Mouse (Mus musculus) heart, postnatal 14 days (tissue): ENCODE results near the gene Olfr304. TPM values are rescaled to one million over a fixed set of nuclear protein-coding genes. Genes with fewer than 3 reads are reported as not detected.
"Not testable (repeated sequence)": the region's sequence is repeated elsewhere in the genome, so short reads cannot be mapped to it uniquely, and the experiment has no call there.

Source experiments
- DNase-seq, 2 experiments: peaks; one replicate each; pipeline ENCODE4 v3.0.0; 2021 to 2022
- intact Hi-C: fragments of 180-260 bp; cut with DNase I; formaldehyde crosslinking; loops from one replicate; pipeline ENCODE4 v1.15.1; 2025
- long read RNA-seq, 2 experiments: library from polyadenylated mRNA; stranded (forward); transcript quantifications; one replicate each; pipeline ENCODE4 v2.0.0; 2021
- total RNA-seq, 2 experiments: library from RNA; stranded (reverse); gene quantifications; 2 replicates each; pipeline ENCODE4 v1.2.3; 2021

Gene Olfr304
- total RNA-seq = not detected
- long read RNA-seq, experiment 1 = 0 reads
- long read RNA-seq, experiment 2 = 0 reads

DNA sequence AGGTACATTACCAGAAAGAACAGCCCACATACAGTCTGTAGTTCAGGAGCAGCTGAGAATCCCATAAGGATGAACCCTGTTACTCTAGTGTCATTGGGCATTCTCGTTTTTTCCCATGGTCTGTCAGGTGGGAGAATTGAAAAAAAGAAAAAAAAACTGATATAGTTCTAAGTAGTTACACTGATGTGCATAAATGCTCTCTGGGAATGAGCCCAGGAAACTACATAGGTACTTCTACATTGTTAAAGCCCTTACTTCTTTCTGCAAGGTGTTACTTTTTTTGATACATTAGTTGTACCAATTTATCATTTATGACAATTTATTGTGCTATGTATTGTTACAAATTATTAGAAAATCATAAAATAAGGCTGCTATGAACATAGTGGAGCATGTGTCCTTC is at the start of gene Olfr304:
TSS of gene Olfr304 (minus strand) at position 101 of the 400 bp plus-strand sequence.
- no peak for DNase-seq
- intact Hi-C loops = no loop called here

GRCm38 (mm10) chr7:86403546-86403945 is 17.1 kb upstream of the Olfr304 start, which contains the start of gene Olfr301:
TSS of gene Olfr301 (plus strand) at chr7:86403846.
- intact Hi-C loops = no loop called here
- DNase-seq = no peak

GRCm38 (mm10) chr7:86397689-86398088 is 11.2 kb upstream of the Olfr304 start, which contains the start of gene Olfr303:
TSS of gene Olfr303 (minus strand) at chr7:86397789.
- DNase-seq = no peak
- intact Hi-C loops = no loop called here

- intact Hi-C loops = no loop called here
- no peak for DNase-seq
Measured at GRCm38 (mm10) chr7:86385769-86386168, 689 bp downstream of the Olfr304 start.

DNA sequence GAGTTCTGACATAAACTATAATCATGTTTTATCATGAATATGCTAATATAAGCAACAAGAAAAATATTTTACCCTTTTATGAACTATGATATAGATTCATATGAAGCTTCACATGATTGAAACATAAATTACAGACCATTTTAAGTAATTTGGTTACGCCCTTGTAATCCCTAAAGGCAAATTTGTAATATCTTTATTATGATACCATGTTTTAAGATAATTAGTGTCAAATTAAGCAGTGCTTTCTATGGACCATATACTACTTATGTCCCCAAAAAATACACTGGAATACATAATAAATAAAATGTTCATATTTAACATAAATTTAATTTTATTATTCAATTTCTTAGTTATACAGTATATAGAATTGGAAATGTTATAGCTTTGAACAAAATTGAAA is 19.6 kb downstream of the Olfr304 start, which contains the start of gene Olfr305:
TSS of gene Olfr305 (minus strand) at position 101 of the 400 bp plus-strand sequence.
- intact Hi-C loops = no loop called here
- no peak for DNase-seq

DNA sequence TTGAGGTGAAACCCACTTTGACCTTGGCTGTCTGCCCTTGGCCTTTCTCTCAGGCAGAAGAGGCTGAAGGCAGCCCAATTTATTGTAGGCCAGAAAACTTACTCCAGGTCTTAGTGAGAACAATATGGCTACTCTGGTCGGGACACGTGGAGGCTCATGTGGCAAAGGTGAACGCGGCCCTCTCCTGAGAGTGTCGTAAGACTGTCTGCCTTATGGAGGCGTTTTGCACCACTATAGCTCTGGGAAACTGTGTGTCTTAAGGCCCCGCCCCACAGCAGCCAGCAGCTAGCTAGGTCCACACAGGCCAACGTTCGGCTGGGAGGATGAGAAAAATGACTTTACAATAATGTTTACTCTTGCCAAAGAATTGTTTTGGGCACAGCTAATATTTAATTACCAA is 40.2 kb downstream of the Olfr304 start:
- intact Hi-C loops, DNase-seq: not testable (repeated sequence)

DNA sequence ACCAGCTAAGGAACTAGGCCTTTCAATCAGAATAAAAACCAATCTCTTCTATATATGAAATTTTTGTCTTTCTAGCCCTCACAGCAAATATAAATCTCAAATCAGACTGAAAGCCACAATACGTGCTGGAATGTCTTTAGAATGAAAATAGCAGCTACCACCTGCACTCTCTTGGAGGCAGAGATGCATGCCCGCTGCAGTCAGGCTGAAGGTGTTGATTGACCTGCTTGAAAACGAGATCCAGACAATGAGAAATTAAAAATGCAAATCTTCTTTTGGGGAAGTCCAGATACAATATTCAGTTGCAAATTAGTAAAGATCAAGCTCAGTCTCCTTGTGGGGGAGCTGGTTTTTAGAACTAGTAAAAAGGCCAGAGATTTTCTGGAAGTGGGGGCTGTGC is 42.2 kb downstream of the Olfr304 start:
- intact Hi-C loops = no loop called here

GRCm38 (mm10) chr7:86342881-86343565 is 43.4 kb downstream of the Olfr304 start:
- intact Hi-C loops = no loop called here
- no peak for DNase-seq

More for the DNA sequence above, 42.2 kb downstream of the Olfr304 start:
- DNase-seq = no peak

- no peak for DNase-seq
- intact Hi-C loops = no loop called here
Measured at GRCm38 (mm10) chr7:86337486-86337885, 49.0 kb downstream of the Olfr304 start, which contains the start of gene Olfr307. TSS of gene Olfr307 (minus strand) at chr7:86337586.

Other genes with a start within 250 kb of the Olfr304 start
- not detected for gene Vmn2r75, start 214.9 kb downstream of the Olfr304 start, total RNA-seq
- gene Vmn2r76, start 140.3 kb downstream of the Olfr304 start, total RNA-seq = not detected
- gene Olfr310, start 109.5 kb downstream of the Olfr304 start, total RNA-seq = not detected
- not detected for gene Olfr309, start 73.0 kb downstream of the Olfr304 start, total RNA-seq
- not detected for gene Olfr308, start 61.0 kb downstream of the Olfr304 start, total RNA-seq
- gene Olfr307, start 49.1 kb downstream of the Olfr304 start, total RNA-seq = not detected
- not detected for gene Olfr305, start 19.7 kb downstream of the Olfr304 start, total RNA-seq
- not detected for gene Olfr303, start 11.1 kb upstream of the Olfr304 start, total RNA-seq
- gene Olfr301, start 17.2 kb upstream of the Olfr304 start, total RNA-seq = not detected
- not detected for gene Olfr299, start 73.3 kb upstream of the Olfr304 start, total RNA-seq
- gene Olfr298, start 105.8 kb upstream of the Olfr304 start, total RNA-seq = not detected
- gene Olfr297, start 133.3 kb upstream of the Olfr304 start, total RNA-seq = not detected
- not detected for gene Olfr295, start 197.2 kb upstream of the Olfr304 start, total RNA-seq
- gene Olfr294, start 230.0 kb upstream of the Olfr304 start, total RNA-seq = not detected